Mouse (Mus musculus) kidney, embryonic 14.5 days (tissue): ENCODE measurements around the gene Tpcn1. TPM values are rescaled to one million over a fixed set of nuclear protein-coding genes. Genes with fewer than 3 reads are reported as not detected.

ENCODE experiments used
- ATAC-seq: fragments of 200-750 bp; cut with Nextera tagmentation; 2 replicates; pipeline ENCODE4 v1.8.0; 2017; ENCODE audit warnings: moderate number of reproducible peaks, mild to moderate bottlenecking, moderate TSS enrichment, moderate library complexity; ENCODE audit not compliant: low FRiP score, low TSS enrichment
- H3K27ac ChIP-seq: fragments of 300-500 bp; sonication (generic); 2 replicates; pipeline ENCODE4 v1.5.1; 2014; ENCODE audit warnings: low read depth, mild to moderate bottlenecking, low read length, moderate library complexity, mixed read lengths
- H3K27me3 ChIP-seq: fragments of 300-500 bp; sonication (generic); 2 replicates; pipeline ENCODE4 v1.6.1; 2014; ENCODE audit warnings: mild to moderate bottlenecking, low read length; ENCODE audit not compliant: control insufficient read depth, insufficient read depth
- H3K36me3 ChIP-seq: fragments of 300-500 bp; sonication (generic); 2 replicates; pipeline ENCODE4 v1.6.1; 2014; ENCODE audit warnings: low read length, mixed read lengths; ENCODE audit not compliant: control insufficient read depth, insufficient read depth
- H3K4me1 ChIP-seq: fragments of 300-500 bp; sonication (generic); 2 replicates; pipeline ENCODE4 v1.6.1; 2014; ENCODE audit warnings: low read length, mixed read lengths; ENCODE audit not compliant: control insufficient read depth, insufficient read depth
- H3K4me2 ChIP-seq: fragments of 300-500 bp; sonication (generic); replicated peaks from 2 replicates; pipeline ENCODE4 v1.6.1; 2014; ENCODE audit warnings: low read depth, mild to moderate bottlenecking, low read length
- H3K4me3 ChIP-seq: fragments of 300-500 bp; sonication (generic); 2 replicates; pipeline ENCODE4 v1.5.1; 2014; ENCODE audit warnings: mild to moderate bottlenecking, low read length
- H3K9ac ChIP-seq: fragments of 300-500 bp; sonication (generic); 2 replicates; pipeline ENCODE4 v1.6.1; 2014; ENCODE audit warnings: low read depth, mild to moderate bottlenecking, low read length, moderate library complexity
- H3K9me3 ChIP-seq: fragments of 300-500 bp; sonication (generic); 2 replicates; pipeline ENCODE4 v1.6.1; 2016; ENCODE audit warnings: low read length; ENCODE audit not compliant: control insufficient read depth
- WGBS: fragments of 180-500 bp; shearing (Covaris S2); extraction: QIAGEN DNeasy Blood & Tissue Kit; methylation state at CpG from one replicate; pipeline ENCODE4 v1.1.7; 2014; 5-methylcytosine and 5-hydroxymethylcytosine counted together
- polyA plus RNA-seq: library from polyadenylated mRNA; unstranded; fragments of >200 nt; fragmentation: Nextera tagmentation; extraction: Ambion mirVana; gene quantifications from 2 replicates; pipeline ENCODE4 v1.2.1, GENCODE M21; 2014

Gene Tpcn1
- polyA plus RNA-seq, 1 experiment from 2014 or later: 33.8 TPM

GRCm38 (mm10) chr5:120612822-120613604 is 24.5 kb upstream of the Tpcn1 start:
- ATAC-seq: peak; percentile 94
- H3K36me3 ChIP-seq: peaks cover 11% of the 10 kb centered on the region; the same call in 1 of the 2 replicates
- WGBS: under 1% methylated on average over 69 of the region's 69 CpGs
- H3K27ac ChIP-seq: peak overlapping the region; percentile 70
- peaks cover 14% of the 10 kb centered on the region for H3K4me1 ChIP-seq
- H3K4me2 ChIP-seq: peak overlapping the region; percentile 79
- no peaks in the 10 kb centered on the region for H3K27me3 ChIP-seq
- peak overlapping the region; percentile 68 for H3K4me3 ChIP-seq
- no peaks in the 10 kb centered on the region for H3K9me3 ChIP-seq
- peak overlapping the region; percentile 65 for H3K9ac ChIP-seq

- peak within 1 kb of the TSS; percentile 70 for H3K27ac ChIP-seq
- peaks cover 5% of the 10 kb centered on the region; the same call in 1 of the 2 replicates for H3K36me3 ChIP-seq
- peaks cover 14% of the 10 kb centered on the region for H3K4me1 ChIP-seq
- under 1% methylated on average over 22 of the region's 22 CpGs for WGBS
- peak within 1 kb of the TSS; percentile 79 for H3K4me2 ChIP-seq
- peak within 1 kb of the TSS; percentile 65 for H3K9ac ChIP-seq
- H3K4me3 ChIP-seq: peak within 1 kb of the TSS; percentile 68
- H3K27me3 ChIP-seq: no peaks in the 10 kb centered on the region
- peak; percentile 86 for ATAC-seq
- no peaks in the 10 kb centered on the region for H3K9me3 ChIP-seq
These were observed 24.0 kb upstream of the Tpcn1 start, which contains the start of the genes Rita1 and Ddx54 for GRCm38 (mm10) chr5:120612442-120612821. Gene Rita1 (minus strand): TSS chr5:120612589. Gene Ddx54 (plus strand): TSS chr5:120612739.

GRCm38 (mm10) chr5:120611416-120611815 is 22.9 kb upstream of the Tpcn1 start:
- Histone ChIP-seq H3K9ac (peak overlapping the region; percentile 50; the same call in 1 of the 2 replicates), H3K4me2 (peak overlapping the region; percentile 74), H3K9me3 (no peaks in the 10 kb centered on the region), H3K4me1 (peaks cover 14% of the 10 kb centered on the region), H3K4me3 (peak overlapping the region; percentile 68), H3K27me3 (no peaks in the 10 kb centered on the region), H3K27ac (no peak overlapping the region), H3K36me3 (no peaks in the 10 kb centered on the region; the same call in 1 of the 2 replicates)
- no peak for ATAC-seq
- WGBS: 60% methylated on average over 8 of the region's 8 CpGs

- 89% methylated on average over 5 of the region's 5 CpGs for WGBS
- peaks cover 14% of the 10 kb centered on the region for H3K4me1 ChIP-seq
These were observed 22.4 kb upstream of the Tpcn1 start for GRCm38 (mm10) chr5:120610906-120611305.

GRCm38 (mm10) chr5:120609246-120609775 is 20.8 kb upstream of the Tpcn1 start:
- Histone ChIP-seq H3K36me3 (no peaks in the 10 kb centered on the region; the same call in 1 of the 2 replicates), H3K27ac (no peak overlapping the region), H3K27me3 (no peaks in the 10 kb centered on the region), H3K9ac (no peak overlapping the region), H3K9me3 (no peaks in the 10 kb centered on the region), H3K4me3 (no peak overlapping the region), H3K4me1 (peaks cover 21% of the 10 kb centered on the region), H3K4me2 (no peak overlapping the region)
- WGBS: 84% methylated on average over 16 of the region's 16 CpGs
- no peak for ATAC-seq

More at GRCm38 (mm10) chr5:120610906-120611305, 22.4 kb upstream of the Tpcn1 start:
- H3K27me3 ChIP-seq: no peaks in the 10 kb centered on the region
- no peak overlapping the region; the same call in 1 of the 2 replicates for H3K4me3 ChIP-seq
- H3K4me2 ChIP-seq: no peak overlapping the region
- no peak overlapping the region for H3K27ac ChIP-seq
- H3K9me3 ChIP-seq: no peaks in the 10 kb centered on the region
- ATAC-seq: no peak
- no peaks in the 10 kb centered on the region; the same call in 1 of the 2 replicates for H3K36me3 ChIP-seq
- no peak overlapping the region for H3K9ac ChIP-seq

GRCm38 (mm10) chr5:120607335-120607734 is 18.9 kb upstream of the Tpcn1 start:
- no peak for ATAC-seq
- H3K27ac ChIP-seq: no peak overlapping the region
- H3K4me1 ChIP-seq: peaks cover 17% of the 10 kb centered on the region
- no peaks in the 10 kb centered on the region for H3K27me3 ChIP-seq
- H3K9me3 ChIP-seq: no peaks in the 10 kb centered on the region
- H3K36me3 ChIP-seq: no peaks in the 10 kb centered on the region; the same call in 1 of the 2 replicates
- H3K4me3 ChIP-seq: no peak overlapping the region
- H3K4me2 ChIP-seq: no peak overlapping the region
- WGBS: 83% methylated on average over 3 of the region's 3 CpGs
- no peak overlapping the region for H3K9ac ChIP-seq

GRCm38 (mm10) chr5:120606590-120607200 is 18.2 kb upstream of the Tpcn1 start:
- H3K4me2 ChIP-seq: no peak overlapping the region
- H3K9ac ChIP-seq: no peak overlapping the region
- no peak for ATAC-seq
- H3K27me3 ChIP-seq: no peaks in the 10 kb centered on the region
- no peak overlapping the region for H3K4me3 ChIP-seq
- H3K4me1 ChIP-seq: peaks cover 16% of the 10 kb centered on the region
- H3K9me3 ChIP-seq: no peaks in the 10 kb centered on the region
- no peaks in the 10 kb centered on the region; the same call in 1 of the 2 replicates for H3K36me3 ChIP-seq
- no peak overlapping the region for H3K27ac ChIP-seq
- whole genome bisulfite sequencing: 73% methylated on average over 25 of the region's 25 CpGs

GRCm38 (mm10) chr5:120605688-120606087 is 17.2 kb upstream of the Tpcn1 start:
- Histone ChIP-seq H3K4me2 (peak overlapping the region; percentile 54), H3K9me3 (no peaks in the 10 kb centered on the region), H3K4me3 (peak overlapping the region; percentile 32), H3K36me3 (no peaks in the 10 kb centered on the region; the same call in 1 of the 2 replicates), H3K27me3 (no peaks in the 10 kb centered on the region), H3K27ac (no peak overlapping the region), H3K4me1 (peaks cover 7% of the 10 kb centered on the region; the same call in 1 of the 2 replicates), H3K9ac (0 out of 2 replicates have a peak overlapping the region, but pooled peaks have one; percentile 45)
- WGBS: 4% methylated on average over 8 of the region's 8 CpGs
- ATAC-seq: peak; percentile 76
